ENCODE assay signal across 23 mouse cellular contexts in the genomic region with DNA sequence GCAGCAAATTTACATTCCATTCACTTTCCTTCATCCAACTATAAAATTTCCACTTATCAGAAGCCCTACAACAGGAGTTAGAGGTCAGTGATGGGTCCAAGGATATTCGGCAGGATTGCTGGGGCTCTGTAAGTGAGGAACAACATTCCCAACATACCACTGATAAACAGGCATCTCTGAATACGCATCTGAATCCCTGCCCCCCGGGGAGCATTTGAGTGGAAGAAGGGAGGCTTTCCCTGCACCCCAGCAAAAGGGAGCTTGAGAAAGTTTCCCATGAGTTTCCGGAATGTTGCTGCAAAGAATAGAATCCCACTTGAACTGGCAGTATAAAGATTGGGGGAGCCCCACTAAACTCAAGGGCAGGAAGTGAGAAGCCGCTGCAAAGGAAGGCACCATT.
A peak's percentile ranks its signal among the peaks of the same experiment; 100 is the strongest.
DNase-seq lines count a peak whose midpoint lies in the region; ATAC-seq and TF ChIP-seq lines count a peak whose summit lies in the region.
"Had no signal": no experiment of that assay in that cellular context is flagged by ENCODE, and none has a peak within 500 bp of the region (broad histone marks: within the 10 kb centered on the region; RNA-seq: fewer than 3 reads in every experiment).

No protein-coding gene starts in this region.

- no peaks in the 10 kb centered on the region for H3K9me3 ChIP-seq in heart, embryonic 14.5 days (ENCODE audit: control insufficient read depth, low read length)
- H3K9me3 ChIP-seq in kidney, embryonic 16.5 days (ENCODE audit: low read length), result no peaks in the 10 kb centered on the region
- H3K9me3 ChIP-seq: forebrain, embryonic 10.5 days; forebrain, embryonic 13.5 days; heart, embryonic 10.5 days; hindbrain, embryonic 10.5 days; hindbrain, embryonic 13.5 days; intestine, embryonic 15.5 days had no signal

- no peak overlapping the region for H3K27ac ChIP-seq in heart, embryonic 14.5 days (replicated peaks in 1 of 2; ENCODE audit: control insufficient read depth in 1 of 2, insufficient read depth in 1 of 2, low read depth in 2 of 2, low read length in 2 of 2)
- no peak overlapping the region for H3K27ac ChIP-seq in heart, adult 2 months
- no peak overlapping the region for H3K27ac ChIP-seq in kidney, embryonic 16.5 days (ENCODE audit: low read length)
- H3K27ac ChIP-seq: forebrain, embryonic 10.5 days; forebrain, embryonic 13.5 days; heart, embryonic 10.5 days; hindbrain, embryonic 10.5 days; hindbrain, embryonic 13.5 days; intestine, embryonic 15.5 days had no signal

- no peak for DNase-seq in heart, adult 2 months
- DNase-seq in Muller cell, postnatal 12 days (ENCODE audit: inconsistent ontology term), result peak; percentile 16
- peak; percentile 64 for DNase-seq in ZHBTc4 (ENCODE audit: low read depth, low spot score)
- DNase-seq in right cerebral cortex, postnatal 10 days (ENCODE audit: low spot score in 2 of 2), result no peak
- DNase-seq: adrenal gland, postnatal 10 days; adrenal gland, postnatal 36 days; cerebellum, adult 9-10 months; gastrocnemius, postnatal 10 days; gastrocnemius, postnatal 36 days; heart, postnatal 10 days; heart, postnatal 36 days had no signal

- H3K27me3 ChIP-seq in heart, embryonic 14.5 days (ENCODE audit: control insufficient read depth, insufficient read depth, low read length), result no peaks in the 10 kb centered on the region
- H3K27me3 ChIP-seq in heart, adult 2 months (ENCODE audit: control insufficient read depth, insufficient read depth, low read length), result no peaks in the 10 kb centered on the region
- H3K27me3 ChIP-seq in kidney, embryonic 16.5 days (ENCODE audit: insufficient read depth, low read length), result no peaks in the 10 kb centered on the region; the same call in 1 of the 2 replicates
- H3K27me3 ChIP-seq: forebrain, embryonic 13.5 days; intestine, embryonic 15.5 days had no signal

- H3K4me1 ChIP-seq in heart, embryonic 14.5 days (ENCODE audit: control insufficient read depth in 2 of 2, insufficient read depth in 2 of 2, low read length in 2 of 2), result 0 out of 4 replicates have a peak, but pooled peaks cover 0 to 3% of the 10 kb centered on the region in 2 experiments
- no peaks in the 10 kb centered on the region for H3K4me1 ChIP-seq in heart, adult 2 months (ENCODE audit: control insufficient read depth, insufficient read depth, low read length)
- no peaks in the 10 kb centered on the region for H3K4me1 ChIP-seq in kidney, embryonic 16.5 days (ENCODE audit: insufficient read depth, low read length)
- H3K4me1 ChIP-seq: heart, embryonic 10.5 days; hindbrain, embryonic 13.5 days; intestine, embryonic 15.5 days had no signal

- 16% methylated on average over 5 of the region's 5 CpGs for WGBS in heart, embryonic 14.5 days
- WGBS in heart, adult 2 months, result 33% methylated on average over 5 of the region's 5 CpGs
- 54% methylated on average over 5 of the region's 5 CpGs for WGBS in kidney, embryonic 16.5 days

- no peaks in the 10 kb centered on the region for H3K36me3 ChIP-seq in heart, embryonic 14.5 days (ENCODE audit: control insufficient read depth, insufficient read depth, low read length)
- H3K36me3 ChIP-seq in heart, adult 2 months (ENCODE audit: control insufficient read depth, insufficient read depth, low read length), result no peaks in the 10 kb centered on the region
- no peaks in the 10 kb centered on the region for H3K36me3 ChIP-seq in kidney, embryonic 16.5 days (ENCODE audit: insufficient read depth, low read length)
- H3K36me3 ChIP-seq: forebrain, embryonic 10.5 days; heart, embryonic 10.5 days; hindbrain, embryonic 10.5 days; hindbrain, embryonic 13.5 days; intestine, embryonic 15.5 days had no signal

- TF ChIP-seq EP300 in heart, adult 2 months (IDR thresholded peaks at IDR 0.05; ENCODE audit: insufficient read depth, low read depth, low read length), result no peak

- no peak for ATAC-seq in heart, embryonic 14.5 days (ENCODE audit: insufficient number of reproducible peaks, insufficient read depth, low FRiP score, low read depth)
- ATAC-seq in kidney, embryonic 16.5 days (ENCODE audit: low FRiP score, low TSS enrichment), result no peak
- ATAC-seq: activated CD4-positive, CD25-positive, alpha-beta regulatory T cell, adult 4 months; CD4-positive, CD25-positive, alpha-beta regulatory T cell, adult 4 months; hindbrain, embryonic 16.5 days; Patski had no signal

- intact Hi-C loops in heart, adult 2 months (cut with DNase I), result no loop called here

- TF ChIP-seq POLR2A in heart, adult 2 months (IDR thresholded peaks at IDR 0.05; ENCODE audit: insufficient read depth, low read depth, low read length), result no peak

- H3K9ac ChIP-seq in heart, embryonic 14.5 days (ENCODE audit: low read length), result no peak overlapping the region
- H3K9ac ChIP-seq in heart, adult 2 months (ENCODE audit: low read depth, low read length), result no peak overlapping the region
- H3K9ac ChIP-seq in kidney, embryonic 16.5 days (replicated peaks; ENCODE audit: low read length), result no peak overlapping the region
- H3K9ac ChIP-seq: forebrain, embryonic 13.5 days; hindbrain, embryonic 13.5 days; intestine, embryonic 15.5 days had no signal

- TF ChIP-seq CTCF in heart, adult 2 months (IDR thresholded peaks at IDR 0.05), result no peak

- no peak overlapping the region for H3K4me3 ChIP-seq in heart, embryonic 14.5 days (ENCODE audit: control insufficient read depth in 1 of 2, insufficient read depth in 1 of 2, low read depth in 1 of 2, low read length in 2 of 2)
- H3K4me3 ChIP-seq in heart, adult 2 months, result no peak overlapping the region
- H3K4me3 ChIP-seq in kidney, embryonic 16.5 days (ENCODE audit: low read length), result no peak overlapping the region
- H3K4me3 ChIP-seq: forebrain, embryonic 10.5 days; forebrain, embryonic 13.5 days; heart, embryonic 10.5 days; hindbrain, embryonic 10.5 days; hindbrain, embryonic 13.5 days; intestine, embryonic 15.5 days had no signal

- H3K79me2 ChIP-seq in heart, adult 2 months (replicated peaks; ENCODE audit: control insufficient read depth, insufficient read depth, low read length), result no peaks in the 10 kb centered on the region

- peak overlapping the region; percentile 12 for H3K4me2 ChIP-seq in heart, embryonic 14.5 days (ENCODE audit: low read length)
- no peak overlapping the region for H3K4me2 ChIP-seq in kidney, embryonic 16.5 days (replicated peaks; ENCODE audit: low read depth, low read length)
- H3K4me2 ChIP-seq: forebrain, embryonic 13.5 days; hindbrain, embryonic 13.5 days; intestine, embryonic 15.5 days had no signal

Comparison
In these comparisons a context has a peak if more than half of its experiments do, and no peak if none do; other contexts are left out.
1. DNase-seq: peak in Muller cell, postnatal 12 days (single experiment) and ZHBTc4 (single experiment); none in heart, adult 2 months (0 of 2) and right cerebral cortex, postnatal 10 days (0 of 2).